Mouse (Mus musculus) lung, embryonic 14.5 days (tissue): Measurements from ENCODE around the gene Cacng8. TPM values are rescaled to one million over a fixed set of nuclear protein-coding genes. Genes with fewer than 3 reads are reported as not detected.

Experiments used
- ATAC-seq: fragments of 200-750 bp; cut with Nextera tagmentation; 2 replicates; pipeline ENCODE4 v1.8.0; 2017; ENCODE audit warnings: mild to moderate bottlenecking, moderate TSS enrichment, moderate library complexity; ENCODE audit not compliant: insufficient read depth
- DNase-seq: peaks from one replicate; pipeline ENCODE4 v3.0.0-alpha.2; 2015
- H3K27ac ChIP-seq: fragments of 300-500 bp; sonication (generic); 2 replicates; pipeline ENCODE4 v1.5.1; 2014; ENCODE audit warnings: low read depth, mild to moderate bottlenecking, moderate library complexity
- H3K27me3 ChIP-seq: fragments of 300-500 bp; sonication (generic); 2 replicates; pipeline ENCODE4 v1.6.1; 2014; ENCODE audit warnings: low read length, control low read depth; ENCODE audit not compliant: insufficient read depth
- H3K36me3 ChIP-seq: fragments of 300-500 bp; sonication (generic); 2 replicates; pipeline ENCODE4 v1.6.1; 2014; ENCODE audit warnings: control low read depth; ENCODE audit not compliant: insufficient read depth
- H3K4me1 ChIP-seq: fragments of 300-500 bp; sonication (generic); 2 replicates; pipeline ENCODE4 v1.6.1; 2014; ENCODE audit warnings: antibody characterized with exemption, control low read depth; ENCODE audit not compliant: insufficient read depth
- H3K4me2 ChIP-seq: fragments of 300-500 bp; sonication (generic); 2 replicates; pipeline ENCODE4 v1.6.1; 2014; ENCODE audit warnings: mild to moderate bottlenecking
- H3K4me3 ChIP-seq: fragments of 300-500 bp; sonication (generic); 2 replicates; pipeline ENCODE4 v1.5.1; 2014; ENCODE audit warnings: low read depth, low read length
- H3K9ac ChIP-seq: fragments of 300-500 bp; sonication (generic); 2 replicates; pipeline ENCODE4 v1.6.1; 2014
- H3K9me3 ChIP-seq: fragments of 300-500 bp; sonication (generic); 2 replicates; pipeline ENCODE4 v1.6.1; 2016; ENCODE audit warnings: low read depth, low read length, control low read depth
- CTCF ChIP-seq: IDR thresholded peaks from 2 replicates; pipeline ENCODE4 v1.5.1; 2016; ENCODE audit warnings: antibody characterized with exemption, low read depth
- WGBS: fragments of 180-500 bp; shearing (Covaris S2); extraction: QIAGEN DNeasy Blood & Tissue Kit; methylation state at CpG from one replicate; pipeline ENCODE4 v1.1.7; 2014; 5-methylcytosine and 5-hydroxymethylcytosine counted together
- polyA plus RNA-seq: library from polyadenylated mRNA; unstranded; fragments of >200 nt; fragmentation: Nextera tagmentation; extraction: Ambion mirVana; gene quantifications from 2 replicates; pipeline ENCODE4 v1.2.1, GENCODE M21; 2014

Gene Cacng8
- polyA plus RNA-seq, 1 experiment from 2014 or later: 4.8 TPM

DNA sequence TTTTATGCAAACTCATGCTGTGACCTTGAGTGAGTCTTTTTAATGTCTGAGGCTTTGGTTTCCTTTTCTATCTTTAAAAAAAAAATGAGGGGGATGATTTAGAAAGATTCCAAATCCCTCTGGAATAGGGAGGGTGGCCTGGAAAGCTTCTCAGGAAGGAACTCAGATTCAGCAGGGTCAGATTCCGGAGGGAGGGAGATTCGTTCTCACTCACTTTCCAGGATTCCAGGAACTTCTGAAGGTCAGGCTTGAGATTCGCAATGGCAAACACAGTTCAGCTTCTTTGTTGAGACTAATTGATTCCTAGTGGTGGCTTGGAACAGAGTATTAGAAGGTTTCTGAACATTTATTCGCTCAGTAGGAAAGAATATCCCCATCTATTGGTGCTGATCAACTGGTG lies 20.1 kb upstream of the Cacng8 start:
- no peak for ATAC-seq
- H3K36me3 ChIP-seq: no peaks in the 10 kb centered on the region
- no peak overlapping the region for H3K9ac ChIP-seq
- H3K9me3 ChIP-seq: no peaks in the 10 kb centered on the region
- 35% methylated on average over 4 of the region's 4 CpGs for WGBS
- H3K27me3 ChIP-seq: peaks cover 13% of the 10 kb centered on the region
- TF ChIP-seq CTCF: no peak
- no peak for DNase-seq
- H3K4me2 ChIP-seq: no peak overlapping the region
- H3K4me1 ChIP-seq: no peaks in the 10 kb centered on the region
- no peak overlapping the region for H3K27ac ChIP-seq
- H3K4me3 ChIP-seq: no peak overlapping the region

- Histone ChIP-seq H3K4me1 (no peaks in the 10 kb centered on the region), H3K4me3 (no peak overlapping the region), H3K27ac (no peak overlapping the region), H3K27me3 (peaks cover 3% of the 10 kb centered on the region; the same call in 1 of the 2 replicates), H3K9me3 (no peaks in the 10 kb centered on the region), H3K36me3 (no peaks in the 10 kb centered on the region), H3K9ac (no peak overlapping the region), H3K4me2 (no peak overlapping the region)
- ATAC-seq (no peak), DNase-seq (no peak)
- 64% methylated on average over 2 of the region's 2 CpGs for WGBS
- no peak for TF ChIP-seq CTCF
These were observed 18.1 kb upstream of the Cacng8 start for GRCm38 (mm10) chr7:3372376-3372775.

- ATAC-seq: no peak
- Histone ChIP-seq H3K4me2 (no peak overlapping the region), H3K9ac (no peak overlapping the region), H3K4me1 (no peaks in the 10 kb centered on the region), H3K9me3 (no peaks in the 10 kb centered on the region), H3K4me3 (no peak overlapping the region), H3K27me3 (no peaks in the 10 kb centered on the region), H3K36me3 (no peaks in the 10 kb centered on the region), H3K27ac (no peak overlapping the region)
- WGBS: 74% methylated on average over 8 of the region's 8 CpGs
- TF ChIP-seq CTCF: no peak
- no peak for DNase-seq
These were observed 16.7 kb upstream of the Cacng8 start for GRCm38 (mm10) chr7:3373754-3374153.

GRCm38 (mm10) chr7:3376831-3377230 lies 13.7 kb upstream of the Cacng8 start:
- DNase-seq: peak; percentile 57
- no peak overlapping the region for H3K4me2 ChIP-seq
- no peak overlapping the region for H3K27ac ChIP-seq
- H3K4me1 ChIP-seq: no peaks in the 10 kb centered on the region
- peak; percentile 44; the same call in 1 of the 2 replicates for TF ChIP-seq CTCF
- H3K27me3 ChIP-seq: no peaks in the 10 kb centered on the region
- no peak overlapping the region for H3K4me3 ChIP-seq
- 50% methylated on average over 4 of the region's 4 CpGs for WGBS
- H3K36me3 ChIP-seq: no peaks in the 10 kb centered on the region
- H3K9me3 ChIP-seq: no peaks in the 10 kb centered on the region
- ATAC-seq: no peak
- no peak overlapping the region for H3K9ac ChIP-seq

DNA sequence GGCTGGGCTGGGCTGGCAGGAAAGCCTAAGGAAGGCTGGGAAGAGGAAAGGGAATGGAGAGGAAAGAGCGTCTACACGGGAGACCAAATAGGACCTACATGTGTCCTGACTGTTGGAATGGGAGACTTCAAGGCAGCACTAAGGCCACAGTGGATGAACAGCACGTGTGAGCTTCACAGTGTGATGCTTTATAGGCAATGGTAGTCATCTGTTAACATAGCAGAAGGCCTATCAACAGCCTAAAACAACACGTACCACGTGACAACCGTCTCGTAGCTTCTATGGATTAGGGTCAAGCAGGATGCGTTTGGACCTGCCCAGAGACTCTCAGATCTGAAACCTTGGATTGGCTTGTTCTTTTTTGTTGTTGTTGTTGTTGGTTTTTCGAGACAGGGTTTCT lies 8.4 kb upstream of the Cacng8 start:
- Histone ChIP-seq H3K9ac (no peak overlapping the region), H3K4me2 (no peak overlapping the region), H3K4me1 (no peaks in the 10 kb centered on the region), H3K4me3 (no peak overlapping the region), H3K9me3 (no peaks in the 10 kb centered on the region), H3K27me3 (no peaks in the 10 kb centered on the region), H3K36me3 (no peaks in the 10 kb centered on the region), H3K27ac (no peak overlapping the region)
- WGBS: 80% methylated on average over 9 of the region's 9 CpGs
- DNase-seq (no peak), ATAC-seq (no peak)
- TF ChIP-seq CTCF: no peak

DNA sequence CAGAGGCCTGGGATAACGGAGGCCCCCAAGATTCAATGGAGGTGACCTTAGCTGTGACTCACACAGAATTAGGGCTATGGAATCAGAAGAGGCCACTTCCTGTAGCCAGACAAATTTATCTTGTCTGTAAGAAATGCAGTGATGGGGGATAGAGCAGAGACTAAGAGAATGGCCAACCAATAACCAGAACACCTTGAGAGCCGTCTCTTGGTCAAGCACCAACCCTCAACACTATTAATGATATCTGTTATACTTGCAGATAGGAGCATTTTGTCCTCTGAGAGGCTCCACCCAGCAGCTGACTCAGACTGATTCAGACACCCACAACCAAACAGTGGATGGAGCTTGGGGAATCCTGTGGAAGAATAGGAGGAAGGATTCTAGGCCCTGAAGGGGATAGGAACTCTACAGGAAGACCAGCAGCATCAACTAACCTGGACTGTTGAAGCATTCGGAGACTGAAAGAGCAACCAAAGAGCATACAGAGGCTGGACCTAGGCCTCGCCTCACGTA lies 5.6 kb upstream of the Cacng8 start:
- no peak overlapping the region for H3K27ac ChIP-seq
- H3K27me3 ChIP-seq: no peaks in the 10 kb centered on the region
- H3K9me3 ChIP-seq: no peaks in the 10 kb centered on the region
- TF ChIP-seq CTCF: no peak
- DNase-seq (no peak), ATAC-seq (no peak)
- no peaks in the 10 kb centered on the region for H3K36me3 ChIP-seq
- H3K9ac ChIP-seq: no peak overlapping the region
- no peak overlapping the region for H3K4me2 ChIP-seq
- no peaks in the 10 kb centered on the region; the same call in 1 of the 2 replicates for H3K4me1 ChIP-seq
- no peak overlapping the region for H3K4me3 ChIP-seq
- WGBS: 89% methylated on average over 5 of the region's 5 CpGs

DNA sequence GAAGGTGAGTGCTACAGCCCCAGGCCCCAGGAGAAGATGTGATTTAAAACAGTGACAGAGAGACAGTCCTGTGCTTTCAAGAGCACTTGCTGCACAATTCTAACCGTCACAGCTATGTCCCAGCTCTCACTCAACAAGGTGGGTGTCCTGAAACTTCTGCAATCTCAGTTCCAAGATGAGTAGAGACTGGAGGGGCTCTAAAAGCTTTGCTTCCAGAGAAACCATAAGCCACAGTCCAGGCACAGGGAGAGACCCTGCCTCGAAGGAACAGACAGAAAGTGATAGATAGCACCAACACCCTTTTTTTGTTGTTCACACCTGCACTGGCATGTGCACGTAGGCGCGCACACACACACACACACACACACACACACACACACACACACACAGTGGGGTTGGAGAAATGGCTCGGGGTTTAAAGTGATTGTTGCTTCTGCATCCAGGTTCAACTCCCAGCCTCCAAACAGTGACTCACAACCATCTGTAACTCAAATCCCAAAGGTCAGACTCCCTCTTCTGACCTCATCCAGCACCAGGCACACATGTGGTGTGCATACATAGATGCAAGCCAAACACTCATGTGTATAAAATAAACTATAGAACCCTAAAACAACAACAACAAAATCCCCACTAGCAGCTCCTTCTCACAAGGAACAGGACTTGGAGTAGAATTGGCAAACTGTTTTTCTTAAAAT lies 4.3 kb upstream of the Cacng8 start:
- no peak overlapping the region for H3K9ac ChIP-seq
- H3K36me3 ChIP-seq: no peaks in the 10 kb centered on the region
- no peaks in the 10 kb centered on the region; the same call in 1 of the 2 replicates for H3K4me1 ChIP-seq
- no peak for DNase-seq
- no peak for TF ChIP-seq CTCF
- WGBS: 75% methylated on average over 6 of the region's 6 CpGs
- H3K27me3 ChIP-seq: no peaks in the 10 kb centered on the region
- no peak for ATAC-seq
- H3K9me3 ChIP-seq: no peaks in the 10 kb centered on the region
- H3K4me3 ChIP-seq: no peak overlapping the region
- H3K27ac ChIP-seq: no peak overlapping the region
- H3K4me2 ChIP-seq: no peak overlapping the region
